Mouse (Mus musculus) megakaryocyte, adult 5-6 weeks (primary cell): Measurements from ENCODE around the gene Fthl17e. TPM values are rescaled to one million over a fixed set of nuclear protein-coding genes. Genes with fewer than 3 reads are reported as not detected.
"Not testable (repeated sequence)": the region's sequence is repeated elsewhere in the genome, so short reads cannot be mapped to it uniquely, and the experiment has no call there.

Experiments
- ATAC-seq: 2 replicates; pipeline ENCODE4 v1.8.0; 2016; ENCODE audit warnings: mild to moderate bottlenecking, inconsistent platforms; ENCODE audit not compliant: poor library complexity, severe bottlenecking
- total RNA-seq, 2 experiments: library from RNA; stranded (forward) in 1 of 2; stranded (reverse) in 1 of 2; fragments of 153-499, 151-499 nt in 1 of 2; fragments of 221-1000, 200-1000 nt in 1 of 2; gene quantifications; 2 replicates each; pipeline versions ENCODE4 v1.2.3 to v1.2.4; 2015 to 2017

Fthl17e gene
- not detected in 2 replicates for total RNA-seq (2015)
- total RNA-seq (2017) = not detected in 2 replicates

DNA sequence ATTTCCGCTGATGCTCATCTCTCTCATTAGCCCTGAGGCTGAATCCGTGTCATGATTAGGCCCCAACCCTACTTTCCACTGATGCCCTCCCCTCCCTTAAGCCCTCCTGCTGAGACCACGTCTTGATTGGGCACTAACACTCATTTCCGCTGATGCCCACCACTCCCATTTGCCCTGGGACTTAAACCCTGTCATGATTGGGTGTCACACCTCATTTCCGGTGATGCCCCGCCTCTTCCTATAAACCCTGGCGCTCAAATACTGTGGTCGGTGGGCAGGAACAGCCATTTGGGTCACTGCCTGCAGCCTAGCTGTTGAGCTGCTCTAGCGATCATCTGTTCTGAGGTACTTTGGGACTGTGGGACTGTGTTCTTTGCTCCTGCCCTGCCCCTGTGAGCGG lies at the start of gene Fthl17e:
Gene Fthl17e (plus strand): TSS at position 301 of the 400 bp plus-strand sequence.
- ATAC-seq = not testable (repeated sequence)

DNA sequence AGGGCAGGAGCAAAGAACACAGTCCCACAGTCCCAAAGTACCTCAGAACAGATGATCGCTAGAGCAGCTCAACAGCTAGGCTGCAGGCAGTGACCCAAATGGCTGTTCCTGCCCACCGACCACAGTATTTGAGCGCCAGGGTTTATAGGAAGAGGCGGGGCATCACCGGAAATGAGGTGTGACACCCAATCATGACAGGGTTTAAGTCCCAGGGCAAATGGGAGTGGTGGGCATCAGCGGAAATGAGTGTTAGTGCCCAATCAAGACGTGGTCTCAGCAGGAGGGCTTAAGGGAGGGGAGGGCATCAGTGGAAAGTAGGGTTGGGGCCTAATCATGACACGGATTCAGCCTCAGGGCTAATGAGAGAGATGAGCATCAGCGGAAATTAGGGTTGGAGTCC lies 46.6 kb upstream of the Fthl17e start, which contains the start of gene Fthl17d:
Gene Fthl17d (minus strand): TSS at position 101 of the 400 bp plus-strand sequence.
- not testable (repeated sequence) for ATAC-seq

GRCm38 (mm10) chrX:9016079-9016478 lies 17.2 kb upstream of the Fthl17e start:
- no peak for ATAC-seq

DNA sequence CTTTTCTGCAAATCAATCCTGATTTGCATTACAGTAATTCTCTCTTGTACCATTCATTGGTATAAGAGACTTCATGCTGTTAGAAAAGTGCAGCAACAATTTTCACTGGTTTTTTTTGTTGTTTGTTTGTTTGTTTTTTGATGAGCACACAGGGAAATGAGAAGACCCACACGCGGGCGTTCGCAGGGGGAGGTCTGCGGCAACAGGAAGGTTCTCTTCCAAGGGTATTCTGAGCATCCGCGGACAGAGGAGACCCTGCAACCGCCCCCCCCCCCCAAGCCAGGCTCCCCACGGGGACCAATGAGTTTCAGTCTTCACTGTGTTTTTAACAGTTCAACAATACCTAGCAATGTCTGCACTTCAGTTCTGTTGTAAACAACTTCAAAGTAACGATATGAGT lies 13.8 kb upstream of the Fthl17e start:
- no peak for ATAC-seq

DNA sequence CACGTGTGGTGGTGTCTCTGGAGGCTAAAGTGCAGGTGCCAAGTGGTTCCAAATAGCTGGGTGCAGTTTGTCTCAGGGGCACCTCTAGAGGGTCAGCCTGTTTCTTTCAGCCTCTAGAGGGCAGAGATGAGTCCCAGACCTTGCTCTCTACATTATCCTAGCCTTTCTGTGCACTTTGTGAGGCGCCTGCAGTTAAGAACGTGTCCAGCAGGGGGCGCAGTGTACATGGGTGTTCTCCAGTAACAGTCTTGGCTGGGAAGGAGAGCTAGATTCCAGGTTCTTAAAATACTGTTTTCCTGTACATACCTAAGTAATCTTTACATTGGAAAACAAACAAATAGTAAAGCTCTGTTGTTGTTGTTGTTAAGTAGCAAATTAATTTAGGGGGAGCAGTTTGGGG lies 8.3 kb downstream of the Fthl17e start:
- not testable (repeated sequence) for ATAC-seq

DNA sequence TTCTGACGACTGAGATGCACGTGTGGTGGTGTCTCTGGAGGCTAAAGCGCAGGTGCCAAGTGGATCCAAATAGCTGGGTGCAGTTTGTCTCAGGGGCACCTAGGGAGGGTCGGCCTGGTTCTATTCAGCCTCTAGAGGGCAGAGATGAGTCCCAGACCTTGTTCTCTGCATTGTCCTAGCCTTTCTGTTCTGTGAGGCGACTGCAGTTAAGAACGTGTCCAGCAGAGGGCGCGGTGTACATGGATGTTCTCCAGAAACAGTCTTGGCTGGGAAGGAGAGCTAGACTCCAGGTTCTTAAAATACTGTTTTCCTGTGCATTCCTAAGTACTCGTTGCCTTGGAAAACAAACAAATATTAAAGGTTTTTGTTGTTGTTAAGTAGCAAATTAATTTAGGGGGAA lies 27.7 kb downstream of the Fthl17e start:
- not testable (repeated sequence) for ATAC-seq

DNA sequence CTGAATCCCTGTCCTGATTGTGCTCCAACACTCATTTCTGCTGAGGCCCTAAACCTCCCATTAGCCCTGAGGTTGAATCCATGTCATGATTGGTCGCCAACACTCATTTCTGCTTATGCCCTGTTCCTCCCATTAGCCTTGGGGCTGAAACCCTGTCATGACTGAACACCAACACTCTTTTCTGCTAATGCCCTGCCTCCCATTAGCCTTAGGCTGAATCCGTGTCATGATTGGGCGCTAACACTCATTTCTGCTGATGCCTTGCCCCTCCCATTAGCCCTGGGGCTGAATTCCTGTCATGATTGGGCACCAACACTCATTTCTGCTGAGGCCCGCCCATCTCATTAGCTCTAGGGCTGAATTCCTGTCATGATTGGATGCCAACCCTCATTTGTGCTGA lies 28.8 kb downstream of the Fthl17e start:
- no peak for ATAC-seq

GRCm38 (mm10) chrX:9062715-9063114 lies 29.4 kb downstream of the Fthl17e start, which contains the start of gene Fthl17f:
Gene Fthl17f, plus strand, starts transcription at chrX:9063015.
- ATAC-seq = not testable (repeated sequence)

- ATAC-seq = 0 out of 2 replicates have a peak, but pooled peaks have one; percentile 33
Measured at GRCm38 (mm10) chrX:9077699-9078098, 44.4 kb downstream of the Fthl17e start.

Other genes with a start within 250 kb of the Fthl17e start
- gene Ssxb5, start 229.8 kb upstream of the Fthl17e start, total RNA-seq (2015) = not detected in 2 replicates
- gene Ssxb5, start 229.8 kb upstream of the Fthl17e start, total RNA-seq (2017) = not detected in 2 replicates
- not detected in 2 replicates for gene Gm6592, start 189.5 kb upstream of the Fthl17e start, total RNA-seq (2015)
- gene Gm6592, start 189.5 kb upstream of the Fthl17e start, total RNA-seq (2017) = not detected in 2 replicates
- not detected in 2 replicates for gene Gm5751, start 159.2 kb upstream of the Fthl17e start, total RNA-seq (2015)
- not detected in 2 replicates for gene Gm5751, start 159.2 kb upstream of the Fthl17e start, total RNA-seq (2017)
- gene B630019K06Rik, start 141.1 kb upstream of the Fthl17e start, total RNA-seq (2015) = 0.57 TPM in 1 of 2 replicates, not detected in the other
- not detected in 2 replicates for gene B630019K06Rik, start 141.1 kb upstream of the Fthl17e start, total RNA-seq (2017)
- gene Fthl17b, start 70.5 kb upstream of the Fthl17e start, total RNA-seq (2015) = not detected in 2 replicates
- gene Fthl17b, start 70.5 kb upstream of the Fthl17e start, total RNA-seq (2017) = not detected in 2 replicates
- not detected in 2 replicates for gene Fthl17c, start 56.9 kb upstream of the Fthl17e start, total RNA-seq (2015)
- not detected in 2 replicates for gene Fthl17c, start 56.9 kb upstream of the Fthl17e start, total RNA-seq (2017)
- not detected in 2 replicates for gene Fthl17d, start 46.7 kb upstream of the Fthl17e start, total RNA-seq (2015)
- not detected in 2 replicates for gene Fthl17d, start 46.7 kb upstream of the Fthl17e start, total RNA-seq (2017)
- not detected in 2 replicates for gene Fthl17f, start 29.5 kb downstream of the Fthl17e start, total RNA-seq (2015)
- gene Fthl17f, start 29.5 kb downstream of the Fthl17e start, total RNA-seq (2017) = not detected in 2 replicates
- gene 4930402K13Rik, start 71.1 kb downstream of the Fthl17e start, total RNA-seq (2015) = not detected in 2 replicates
- gene 4930402K13Rik, start 71.1 kb downstream of the Fthl17e start, total RNA-seq (2017) = not detected in 2 replicates
- not detected in 2 replicates for gene Lancl3, start 166.4 kb downstream of the Fthl17e start, total RNA-seq (2015)
- 0.16 TPM in 1 of 2 replicates, not detected in the other for gene Lancl3, start 166.4 kb downstream of the Fthl17e start, total RNA-seq (2017)
- gene Gm14862, start 223.4 kb downstream of the Fthl17e start, total RNA-seq (2015) = not detected in 2 replicates
- not detected in 2 replicates for gene Gm14862, start 223.4 kb downstream of the Fthl17e start, total RNA-seq (2017)
- 5.8 and 6.2 TPM in 2 replicates for gene Xk, start 239.3 kb downstream of the Fthl17e start, total RNA-seq (2015)
- 2.4 and 4.2 TPM in 2 replicates for gene Xk, start 239.3 kb downstream of the Fthl17e start, total RNA-seq (2017)